Mouse (Mus musculus) embryonic fibroblast, embryonic 13.5 days (primary cell): Measurements from ENCODE around the gene Ash1l.
"Not testable (repeated sequence)": the region's sequence is repeated elsewhere in the genome, so short reads cannot be mapped to it uniquely, and the experiment has no call there.

Experiments used
- CTCF ChIP-seq: IDR thresholded peaks from 2 replicates; pipeline ENCODE4 v1.5.1; 2011; ENCODE audit warnings: mild to moderate bottlenecking, control low read depth, low read length, moderate library complexity, borderline replicate concordance; ENCODE audit not compliant: insufficient read depth
- POLR2A ChIP-seq: IDR thresholded peaks from 2 replicates; pipeline ENCODE4 v1.6.1; 2011; ENCODE audit warnings: low read depth, mild to moderate bottlenecking, control low read depth, low read length, moderate library complexity

DNA sequence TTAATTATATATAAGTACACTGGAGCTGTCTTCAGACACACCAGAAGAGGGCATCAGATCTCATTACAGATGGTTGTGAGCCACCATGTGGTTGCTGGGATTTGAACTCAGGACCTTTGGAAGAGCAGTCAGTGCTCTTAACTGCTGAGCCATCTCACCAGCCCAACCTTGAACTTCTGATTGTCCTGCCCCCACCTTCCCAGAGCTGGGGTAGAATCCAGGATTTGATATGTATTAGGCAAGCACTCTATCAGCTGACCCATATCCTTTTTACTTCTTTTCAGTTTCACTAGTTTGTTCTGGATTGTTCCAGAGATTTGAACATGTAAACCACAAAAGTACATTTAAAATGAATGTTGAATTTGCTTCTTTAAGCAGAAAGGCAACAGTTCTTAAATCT is 12.8 kb downstream of the Ash1l start:
- TF ChIP-seq CTCF, POLR2A: not testable (repeated sequence)
